Mouse (Mus musculus): ENCODE measurements around the gene Btbd11. TPM values are rescaled to one million over a fixed set of nuclear protein-coding genes. Genes with fewer than 3 reads are reported as not detected.

The Btbd11 gene
- polyA plus RNA-seq, 1 experiment from 2014 or later = 0.39 TPM

GRCm38 (mm10) chr10:85437217-85437616 is 50.6 kb downstream of the Btbd11 start:
- Histone ChIP-seq H3K4me1 (replicated peaks; ENCODE audit: control insufficient read depth, insufficient read depth, low read length) (no peaks in the 10 kb centered on the region), H3K27me3 (replicated peaks; ENCODE audit: control insufficient read depth, insufficient read depth, low read length) (no peaks in the 10 kb centered on the region), H3K9me3 (ENCODE audit: control insufficient read depth) (no peaks in the 10 kb centered on the region), H3K9ac (ENCODE audit: low read depth, low read length) (no peak overlapping the region), H3K36me3 (ENCODE audit: control insufficient read depth, insufficient read depth) (no peaks in the 10 kb centered on the region), H3K4me2 (replicated peaks; ENCODE audit: low read depth) (no peak overlapping the region), H3K4me3 (ENCODE audit: low read depth, low read length) (no peak overlapping the region), H3K27ac (ENCODE audit: low read depth, low read length) (no peak overlapping the region)
- WGBS = 92% methylated on average over 3 of the region's 3 CpGs
- TF ChIP-seq CTCF (IDR thresholded peaks at IDR 0.05; ENCODE audit: low read depth) = no peak
- ATAC-seq = no peak

GRCm38 (mm10) chr10:85443371-85443770 is 56.8 kb downstream of the Btbd11 start:
- Histone ChIP-seq H3K4me1 (replicated peaks; ENCODE audit: control insufficient read depth, insufficient read depth, low read length) (no peaks in the 10 kb centered on the region), H3K9ac (ENCODE audit: low read depth, low read length) (no peak overlapping the region), H3K9me3 (ENCODE audit: control insufficient read depth) (no peaks in the 10 kb centered on the region), H3K27me3 (replicated peaks; ENCODE audit: control insufficient read depth, insufficient read depth, low read length) (no peaks in the 10 kb centered on the region), H3K36me3 (ENCODE audit: control insufficient read depth, insufficient read depth) (no peaks in the 10 kb centered on the region), H3K27ac (ENCODE audit: low read depth, low read length) (no peak overlapping the region), H3K4me2 (replicated peaks; ENCODE audit: low read depth) (no peak overlapping the region), H3K4me3 (ENCODE audit: low read depth, low read length) (no peak overlapping the region)
- 68% methylated on average over 3 of the region's 3 CpGs for WGBS
- TF ChIP-seq CTCF (IDR thresholded peaks at IDR 0.05; ENCODE audit: low read depth) = no peak
- no peak for ATAC-seq

DNA sequence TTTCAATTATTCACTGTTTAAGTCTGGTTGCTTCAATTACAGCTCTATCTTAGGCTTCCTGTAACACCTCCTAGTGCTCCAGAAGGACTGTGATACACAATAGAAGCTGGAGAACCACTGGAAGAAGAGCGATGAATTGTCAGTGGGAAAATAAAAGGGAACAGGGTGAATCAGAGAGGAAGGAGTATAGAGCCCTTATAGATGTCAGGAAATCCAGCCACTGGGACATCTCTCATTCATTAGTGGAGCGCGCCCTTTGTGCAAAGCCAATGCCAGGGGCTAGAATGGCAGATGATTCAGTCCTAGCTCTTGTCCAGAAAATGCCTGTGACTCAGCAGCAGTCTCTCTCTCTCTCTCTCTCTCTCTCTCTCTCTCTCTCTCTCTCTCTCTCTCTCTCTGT is 59.3 kb downstream of the Btbd11 start:
- no peak overlapping the region for H3K4me3 ChIP-seq (ENCODE audit: low read depth, low read length)
- H3K27ac ChIP-seq (ENCODE audit: low read depth, low read length) = no peak overlapping the region
- no peaks in the 10 kb centered on the region for H3K36me3 ChIP-seq (ENCODE audit: control insufficient read depth, insufficient read depth)
- no peak for ATAC-seq
- H3K9ac ChIP-seq (ENCODE audit: low read depth, low read length) = no peak overlapping the region
- H3K9me3 ChIP-seq (ENCODE audit: control insufficient read depth) = no peaks in the 10 kb centered on the region
- no peak for TF ChIP-seq CTCF (IDR thresholded peaks at IDR 0.05; ENCODE audit: low read depth)
- H3K27me3 ChIP-seq (replicated peaks; ENCODE audit: control insufficient read depth, insufficient read depth, low read length) = no peaks in the 10 kb centered on the region
- 97% methylated on average over 3 of the region's 3 CpGs for WGBS
- no peak overlapping the region for H3K4me2 ChIP-seq (replicated peaks; ENCODE audit: low read depth)
- H3K4me1 ChIP-seq (replicated peaks; ENCODE audit: control insufficient read depth, insufficient read depth, low read length) = no peaks in the 10 kb centered on the region

- ATAC-seq = no peak
Measured at GRCm38 (mm10) chr10:85446700-85447099, 60.1 kb downstream of the Btbd11 start.

DNA sequence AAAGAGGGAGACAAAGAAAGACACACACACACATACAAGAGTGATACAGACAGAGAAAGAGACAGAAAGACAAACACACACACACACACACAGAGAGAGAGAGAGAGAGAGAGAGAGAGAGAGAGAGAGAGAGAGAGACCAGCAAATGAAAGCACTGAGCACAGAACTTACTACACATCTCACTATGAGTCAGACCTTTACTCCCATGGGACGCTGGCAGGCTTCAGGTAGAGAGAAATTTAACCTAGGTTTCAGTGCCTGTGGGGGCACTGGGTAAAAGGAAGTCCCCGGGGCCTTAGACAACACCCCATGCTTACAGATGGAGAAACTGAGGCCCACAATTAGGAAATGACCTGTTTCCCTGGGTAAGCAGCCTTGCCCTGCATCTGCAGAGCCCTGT is 61.3 kb downstream of the Btbd11 start:
- ATAC-seq = no peak
- TF ChIP-seq CTCF (IDR thresholded peaks at IDR 0.05; ENCODE audit: low read depth) = no peak
- 83% methylated on average over 2 of the region's 2 CpGs for WGBS
- Histone ChIP-seq H3K9ac (ENCODE audit: low read depth, low read length) (no peak overlapping the region), H3K27ac (ENCODE audit: low read depth, low read length) (no peak overlapping the region), H3K4me2 (replicated peaks; ENCODE audit: low read depth) (no peak overlapping the region), H3K4me3 (ENCODE audit: low read depth, low read length) (no peak overlapping the region), H3K36me3 (ENCODE audit: control insufficient read depth, insufficient read depth) (no peaks in the 10 kb centered on the region), H3K9me3 (ENCODE audit: control insufficient read depth) (no peaks in the 10 kb centered on the region), H3K4me1 (replicated peaks; ENCODE audit: control insufficient read depth, insufficient read depth, low read length) (no peaks in the 10 kb centered on the region), H3K27me3 (replicated peaks; ENCODE audit: control insufficient read depth, insufficient read depth, low read length) (no peaks in the 10 kb centered on the region)

More at GRCm38 (mm10) chr10:85446700-85447099, 60.1 kb downstream of the Btbd11 start:
- Histone ChIP-seq H3K9me3 (ENCODE audit: control insufficient read depth) (no peaks in the 10 kb centered on the region), H3K27me3 (replicated peaks; ENCODE audit: control insufficient read depth, insufficient read depth, low read length) (no peaks in the 10 kb centered on the region), H3K4me2 (replicated peaks; ENCODE audit: low read depth) (no peak overlapping the region), H3K4me3 (ENCODE audit: low read depth, low read length) (no peak overlapping the region), H3K9ac (ENCODE audit: low read depth, low read length) (no peak overlapping the region), H3K36me3 (ENCODE audit: control insufficient read depth, insufficient read depth) (no peaks in the 10 kb centered on the region), H3K27ac (ENCODE audit: low read depth, low read length) (no peak overlapping the region), H3K4me1 (replicated peaks; ENCODE audit: control insufficient read depth, insufficient read depth, low read length) (no peaks in the 10 kb centered on the region)
- 70% methylated on average over 1 of the region's 1 CpGs for WGBS
- no peak for TF ChIP-seq CTCF (IDR thresholded peaks at IDR 0.05; ENCODE audit: low read depth)

DNA sequence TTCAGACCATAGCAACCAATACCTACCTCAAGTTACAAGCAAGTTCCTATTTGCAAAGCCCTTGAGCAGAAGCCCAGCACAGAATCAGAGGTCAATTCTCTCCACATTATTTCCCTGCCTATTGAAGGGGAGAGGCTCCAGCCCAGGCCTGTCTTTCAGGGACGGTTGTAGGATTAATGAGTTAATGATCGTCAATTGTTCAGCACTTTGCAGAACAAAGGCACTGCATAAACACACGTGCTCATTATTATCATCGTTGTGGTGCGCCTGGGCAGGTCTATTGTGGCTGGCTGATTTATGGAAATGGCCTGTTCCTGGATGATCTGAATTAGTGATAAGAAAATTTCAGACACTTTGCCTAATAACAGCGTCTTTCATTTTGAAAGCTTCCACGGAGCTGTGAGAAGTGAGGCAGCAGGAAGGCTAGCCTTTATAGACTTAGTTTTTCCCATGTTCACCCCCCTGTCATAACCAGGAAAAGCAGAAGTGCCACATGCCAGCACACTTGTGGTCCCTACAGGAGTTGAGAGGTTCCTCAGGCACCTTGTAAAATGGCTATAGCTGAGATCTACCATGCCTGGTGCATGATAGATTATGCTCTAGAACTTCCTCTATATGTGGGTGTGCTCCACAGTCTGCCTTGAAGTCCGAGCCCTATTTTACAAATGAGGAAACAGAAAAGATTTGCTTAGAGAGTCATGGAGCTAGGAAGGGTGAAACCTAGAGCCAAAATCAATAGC is 65.2 kb downstream of the Btbd11 start:
- 30% methylated on average over 8 of the region's 8 CpGs for WGBS
- no peak for TF ChIP-seq CTCF (IDR thresholded peaks at IDR 0.05; ENCODE audit: low read depth)
- Histone ChIP-seq H3K9me3 (ENCODE audit: control insufficient read depth) (no peaks in the 10 kb centered on the region), H3K4me1 (replicated peaks; ENCODE audit: control insufficient read depth, insufficient read depth, low read length) (no peaks in the 10 kb centered on the region), H3K36me3 (ENCODE audit: control insufficient read depth, insufficient read depth) (no peaks in the 10 kb centered on the region), H3K27me3 (replicated peaks; ENCODE audit: control insufficient read depth, insufficient read depth, low read length) (no peaks in the 10 kb centered on the region), H3K27ac (ENCODE audit: low read depth, low read length) (no peak overlapping the region), H3K9ac (ENCODE audit: low read depth, low read length) (no peak overlapping the region), H3K4me2 (replicated peaks; ENCODE audit: low read depth) (no peak overlapping the region), H3K4me3 (ENCODE audit: low read depth, low read length) (no peak overlapping the region)
- no peak for ATAC-seq
